Mouse (Mus musculus) hindbrain, embryonic 10.5 days (tissue): ENCODE measurements around the gene Zfp93. TPM values are rescaled to one million over a fixed set of nuclear protein-coding genes. Genes with fewer than 3 reads are reported as not detected.

Source experiments
- DNase-seq: peaks from one replicate; pipeline ENCODE4 v3.0.0-alpha.2; 2017; ENCODE audit warnings: low spot score
- H3K27ac ChIP-seq: fragments of 300-500 bp; sonication (generic); 2 replicates; pipeline ENCODE4 v1.5.1; 2016; ENCODE audit warnings: mild to moderate bottlenecking, moderate library complexity
- H3K27me3 ChIP-seq: fragments of 300-500 bp; sonication (generic); 2 replicates; pipeline ENCODE4 v1.6.1; 2016; ENCODE audit warnings: mild to moderate bottlenecking; ENCODE audit not compliant: poor library complexity, insufficient read depth, severe bottlenecking
- H3K36me3 ChIP-seq: fragments of 300-500 bp; sonication (generic); 2 replicates; pipeline ENCODE4 v1.6.1; 2016; ENCODE audit warnings: mild to moderate bottlenecking, moderate library complexity
- H3K4me1 ChIP-seq: fragments of 300-500 bp; sonication (generic); replicated peaks from 2 replicates; pipeline ENCODE4 v1.6.1; 2016; ENCODE audit warnings: mild to moderate bottlenecking
- H3K4me3 ChIP-seq: fragments of 300-500 bp; sonication (generic); 2 replicates; pipeline ENCODE4 v1.5.1; 2016; ENCODE audit warnings: mild to moderate bottlenecking, moderate library complexity
- H3K9me3 ChIP-seq: fragments of 300-500 bp; sonication (generic); 2 replicates; pipeline ENCODE4 v1.6.1; 2016; ENCODE audit warnings: mild to moderate bottlenecking, moderate library complexity
- WGBS: fragments of 180-500 bp; shearing (Covaris S2); methylation state at CpG from one replicate; pipeline ENCODE4 v1.1.7; 2016; 5-methylcytosine and 5-hydroxymethylcytosine counted together
- polyA plus RNA-seq: library from polyadenylated mRNA; unstranded; fragments of >200 nt; fragmentation: Nextera tagmentation; extraction: Ambion mirVana; gene quantifications from 2 replicates; pipeline ENCODE4 v1.2.1, GENCODE M21; 2016

Zfp93 gene
- polyA plus RNA-seq, 1 experiment from 2014 or later: 6.0 TPM

GRCm38 (mm10) chr7:24325197-24325596, 55.0 kb downstream of the Zfp93 start:
- peak overlapping the region; percentile 48; the same call in 1 of the 2 replicates for H3K4me3 ChIP-seq
- H3K9me3 ChIP-seq: peaks cover 18% of the 10 kb centered on the region
- no peak overlapping the region for H3K27ac ChIP-seq
- H3K27me3 ChIP-seq: no peaks in the 10 kb centered on the region
- DNase-seq: no peak
- WGBS: 94% methylated on average over 6 of the region's 6 CpGs
- peaks cover 3% of the 10 kb centered on the region; the same call in 1 of the 2 replicates for H3K4me1 ChIP-seq
- H3K36me3 ChIP-seq: no peaks in the 10 kb centered on the region

- DNase-seq: peak; percentile 40
- H3K4me1 ChIP-seq: peaks cover 3% of the 10 kb centered on the region; the same call in 1 of the 2 replicates
- H3K36me3 ChIP-seq: no peaks in the 10 kb centered on the region
- WGBS: 6% methylated on average over 13 of the region's 13 CpGs
- H3K27ac ChIP-seq: peak overlapping the region; percentile 80
- H3K27me3 ChIP-seq: no peaks in the 10 kb centered on the region
- peak overlapping the region; percentile 48 for H3K4me3 ChIP-seq
- peaks cover 18% of the 10 kb centered on the region for H3K9me3 ChIP-seq
These were observed 55.5 kb downstream of the Zfp93 start for GRCm38 (mm10) chr7:24325675-24326128.

DNA sequence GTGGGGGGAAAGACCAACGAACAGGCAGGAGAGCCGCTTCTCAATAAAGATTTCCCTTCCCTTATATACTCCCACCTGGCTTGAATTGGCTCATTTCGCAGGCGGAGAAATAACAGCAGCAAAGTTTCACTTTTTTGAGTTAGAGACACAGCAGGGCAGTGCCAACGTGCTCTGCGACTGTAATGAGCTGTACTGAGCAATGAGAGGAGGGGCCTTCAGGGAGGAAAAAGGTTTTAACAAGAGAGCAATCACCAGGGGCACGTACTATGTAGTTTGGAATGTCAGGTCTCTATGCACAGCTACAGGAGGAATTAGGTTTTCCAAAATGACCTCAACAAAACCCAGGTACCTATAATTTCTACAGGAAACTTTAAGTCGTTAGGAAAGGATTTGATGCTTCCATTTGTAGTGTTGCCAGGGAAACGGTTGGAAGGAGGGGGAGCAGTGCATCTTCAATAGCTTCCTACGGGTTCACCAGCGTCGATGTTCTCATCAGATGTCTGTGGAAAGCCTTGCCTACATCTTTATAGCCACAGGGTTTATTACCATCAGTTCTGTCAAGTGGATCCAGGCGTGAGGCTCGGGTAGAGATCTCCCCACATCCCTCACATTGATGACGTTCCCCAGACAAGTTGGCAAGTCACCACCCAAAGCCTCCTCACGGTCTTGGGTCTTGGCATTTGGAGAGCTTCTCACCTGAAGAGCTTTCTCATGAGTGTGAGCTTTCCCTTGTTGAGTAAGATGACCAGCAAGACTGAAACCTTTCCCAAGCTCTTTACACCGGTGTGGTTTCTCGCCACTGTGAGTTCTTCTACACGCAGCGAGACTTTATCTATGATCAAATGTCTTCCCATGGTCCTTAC, 56.3 kb downstream of the Zfp93 start:
- H3K4me3 ChIP-seq: peak overlapping the region; percentile 48
- peaks cover 18% of the 10 kb centered on the region for H3K9me3 ChIP-seq
- H3K36me3 ChIP-seq: no peaks in the 10 kb centered on the region
- no peaks in the 10 kb centered on the region for H3K27me3 ChIP-seq
- 45% methylated on average over 20 of the region's 20 CpGs for WGBS
- peaks cover 3% of the 10 kb centered on the region; the same call in 1 of the 2 replicates for H3K4me1 ChIP-seq
- no peak for DNase-seq
- peak overlapping the region; percentile 80 for H3K27ac ChIP-seq

Other genes starting within 250 kb of the Zfp93 start
- not detected in 2 replicates for gene Vmn1r183, start 217.2 kb upstream of the Zfp93 start, polyA plus RNA-seq
- 25.9 and 29.4 TPM in 2 replicates for gene Zfp180, start 188.5 kb upstream of the Zfp93 start, polyA plus RNA-seq
- 3.3 and 5.4 TPM in 2 replicates for gene Zfp112, start 158.1 kb upstream of the Zfp93 start, polyA plus RNA-seq
- gene Zfp235, start 136.3 kb upstream of the Zfp93 start, polyA plus RNA-seq: 12.9 and 14.6 TPM in 2 replicates
- 3.9 and 5.1 TPM in 2 replicates for gene Zfp114, start 95.4 kb upstream of the Zfp93 start, polyA plus RNA-seq
- gene Zfp111, start 59.0 kb upstream of the Zfp93 start, polyA plus RNA-seq: 9.2 and 10.5 TPM in 2 replicates
- gene Zfp109, start 32.9 kb upstream of the Zfp93 start, polyA plus RNA-seq: 4.9 and 5.8 TPM in 2 replicates
- gene Zfp108, start 15.6 kb upstream of the Zfp93 start, polyA plus RNA-seq: 2.3 and 2.6 TPM in 2 replicates
- gene Zfp61, start 30.8 kb downstream of the Zfp93 start, polyA plus RNA-seq: 35.4 and 40.3 TPM in 2 replicates
- 10.8 and 13.2 TPM in 2 replicates for gene Zfp94, start 46.2 kb downstream of the Zfp93 start, polyA plus RNA-seq
- 0.25 TPM in 1 of 2 replicates, not detected in the other for gene Tescl, start 63.5 kb downstream of the Zfp93 start, polyA plus RNA-seq
- gene Lypd5, start 78.8 kb downstream of the Zfp93 start, polyA plus RNA-seq: not detected in 2 replicates
- 3.9 and 4.2 TPM in 2 replicates for gene Kcnn4, start 99.8 kb downstream of the Zfp93 start, polyA plus RNA-seq
- gene Smg9, start 129.2 kb downstream of the Zfp93 start, polyA plus RNA-seq: 27.4 and 32.7 TPM in 2 replicates
- not detected in 2 replicates for gene Irgc1, start 181.9 kb downstream of the Zfp93 start, polyA plus RNA-seq
- gene Plaur, start 192.1 kb downstream of the Zfp93 start, polyA plus RNA-seq: 0.77 and 1.9 TPM in 2 replicates
- 12.1 and 38.6 TPM in 2 replicates for gene Cadm4, start 211.6 kb downstream of the Zfp93 start, polyA plus RNA-seq
- 109 and 150 TPM in 2 replicates for gene Zfp428, start 236.6 kb downstream of the Zfp93 start, polyA plus RNA-seq
- 1.1 TPM in 2 replicates for gene AC161166.1, start 242.0 kb downstream of the Zfp93 start, polyA plus RNA-seq